Mouse (Mus musculus): ENCODE results near the gene Figla. TPM values are rescaled to one million over a fixed set of nuclear protein-coding genes. Genes with fewer than 3 reads are reported as not detected.

Figla gene
- 0.99 and 1.6 TPM in 2 replicates for polyA plus RNA-seq (2012; rRNA removed)

DNA sequence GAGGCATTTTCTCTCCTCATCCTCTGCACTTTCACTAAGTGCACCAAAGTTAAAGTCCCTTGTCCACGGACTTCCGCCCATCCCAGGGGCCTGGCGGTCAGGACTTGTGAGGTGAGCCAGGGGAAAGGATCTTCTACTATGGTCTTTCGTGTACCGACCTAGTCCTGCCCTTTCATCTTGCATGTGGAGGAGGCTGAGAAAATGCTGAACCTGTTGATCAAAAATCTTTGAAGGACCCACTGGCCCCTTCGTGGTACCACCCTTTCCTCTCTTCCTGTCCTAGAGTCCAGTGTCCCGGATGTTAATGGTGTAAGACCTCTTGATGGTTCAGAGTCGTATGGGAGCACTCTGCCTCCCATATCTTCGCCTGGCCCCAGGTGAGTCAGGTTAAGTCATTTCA, at the start of gene Figla:
Gene Figla, plus strand, starts transcription at position 301 of the 400 bp plus-strand sequence.
- Histone ChIP-seq H3K27me3 (ENCODE audit: control insufficient read depth, insufficient read depth, low read length) (no peaks in the 10 kb centered on the region), H3K36me3 (ENCODE audit: control insufficient read depth, insufficient read depth, low read length) (no peaks in the 10 kb centered on the region), H3K4me3 (ENCODE audit: control insufficient read depth, low read depth, low read length) (peak within 1 kb of the TSS; percentile 83), H3K27ac (ENCODE audit: control insufficient read depth, insufficient read depth, low read depth, low read length) (peak within 1 kb of the TSS; percentile 23; the same call in 1 of the 2 replicates), H3K4me1 (ENCODE audit: control insufficient read depth, insufficient read depth, low read length) (peaks cover 10% of the 10 kb centered on the region)
- TF ChIP-seq POLR2A (IDR thresholded peaks at IDR 0.05; ENCODE audit: control insufficient read depth, low read depth, low read length), result no peak
- no peak for TF ChIP-seq CTCF (IDR thresholded peaks at IDR 0.05; ENCODE audit: control insufficient read depth, insufficient read depth, insufficient replicate concordance, low read depth, low read length)

DNA sequence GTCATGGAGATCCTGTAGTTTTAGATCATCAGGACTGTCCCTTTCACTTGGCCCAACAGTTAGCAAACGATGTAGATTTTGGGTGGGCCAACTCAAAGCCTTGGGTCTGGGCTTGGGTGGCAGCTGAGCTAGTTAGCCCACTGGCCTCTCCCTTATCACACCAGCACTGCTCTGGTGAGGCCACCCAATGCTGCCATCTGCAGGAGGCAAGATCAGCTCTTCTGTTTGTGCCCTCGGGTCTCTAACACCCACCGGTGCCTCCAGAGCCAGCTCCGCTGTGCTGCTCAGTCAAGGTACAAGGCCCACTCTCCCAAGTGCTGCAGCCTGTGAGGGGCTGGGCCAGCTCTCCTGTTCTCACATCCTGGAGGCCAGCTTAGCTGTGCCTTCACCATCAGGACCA, 49.3 kb upstream of the Figla start:
- H3K36me3 ChIP-seq (ENCODE audit: control insufficient read depth, insufficient read depth, low read length), result no peaks in the 10 kb centered on the region
- no peaks in the 10 kb centered on the region for H3K27me3 ChIP-seq (ENCODE audit: control insufficient read depth, insufficient read depth, low read length)
- no peak overlapping the region for H3K4me3 ChIP-seq (ENCODE audit: control insufficient read depth, low read depth, low read length)
- no peaks in the 10 kb centered on the region for H3K4me1 ChIP-seq (ENCODE audit: control insufficient read depth, insufficient read depth, low read length)
- TF ChIP-seq CTCF (IDR thresholded peaks at IDR 0.05; ENCODE audit: control insufficient read depth, insufficient read depth, insufficient replicate concordance, low read depth, low read length) (no peak), POLR2A (IDR thresholded peaks at IDR 0.05; ENCODE audit: control insufficient read depth, low read depth, low read length) (no peak)
- no peak overlapping the region for H3K27ac ChIP-seq (ENCODE audit: control insufficient read depth, insufficient read depth, low read depth, low read length)

DNA sequence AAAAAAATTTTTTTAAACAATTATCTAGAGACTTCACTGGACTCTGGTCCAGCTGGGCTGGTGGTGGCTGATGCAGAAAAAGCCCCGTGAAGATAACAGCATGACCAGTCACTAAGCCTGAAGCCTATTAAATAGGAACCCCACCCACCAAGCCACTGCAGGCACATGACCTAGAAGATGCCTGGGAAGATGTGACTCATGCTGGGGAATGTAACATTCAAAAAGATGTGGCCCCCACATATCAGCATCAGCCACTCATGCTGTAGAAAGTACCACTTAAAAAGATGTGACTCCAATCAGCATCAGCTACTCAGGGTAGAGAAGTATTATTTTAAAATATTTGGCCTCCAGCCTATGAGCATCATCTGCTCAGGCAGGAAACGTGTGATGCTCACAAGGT, 46.1 kb upstream of the Figla start:
- H3K27me3 ChIP-seq (ENCODE audit: control insufficient read depth, insufficient read depth, low read length), result no peaks in the 10 kb centered on the region
- no peaks in the 10 kb centered on the region for H3K4me1 ChIP-seq (ENCODE audit: control insufficient read depth, insufficient read depth, low read length)
- H3K27ac ChIP-seq (ENCODE audit: control insufficient read depth, insufficient read depth, low read depth, low read length), result no peak overlapping the region
- no peak for TF ChIP-seq CTCF (IDR thresholded peaks at IDR 0.05; ENCODE audit: control insufficient read depth, insufficient read depth, insufficient replicate concordance, low read depth, low read length)
- TF ChIP-seq POLR2A (IDR thresholded peaks at IDR 0.05; ENCODE audit: control insufficient read depth, low read depth, low read length), result no peak
- H3K36me3 ChIP-seq (ENCODE audit: control insufficient read depth, insufficient read depth, low read length), result no peaks in the 10 kb centered on the region
- no peak overlapping the region for H3K4me3 ChIP-seq (ENCODE audit: control insufficient read depth, low read depth, low read length)

DNA sequence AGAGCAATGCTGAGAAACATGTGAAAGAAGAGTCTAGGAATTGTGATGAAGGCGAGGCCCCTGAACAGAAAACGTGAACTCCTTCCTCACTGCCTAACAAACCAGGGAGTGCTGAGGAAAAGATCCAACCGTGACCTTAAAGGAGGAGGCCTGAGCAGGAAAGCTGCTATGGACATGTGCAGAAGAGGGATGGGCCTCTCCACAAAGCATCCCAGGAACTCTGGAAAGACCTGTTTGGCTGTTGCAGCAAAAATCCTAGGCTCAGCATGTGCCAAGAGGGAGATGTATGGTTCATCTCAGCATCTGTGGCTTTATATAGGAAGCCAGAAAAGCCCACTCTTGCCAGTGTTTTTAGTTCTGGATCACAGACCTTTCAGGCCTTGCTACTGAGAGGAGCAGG, 43.3 kb upstream of the Figla start:
- Histone ChIP-seq H3K27me3 (ENCODE audit: control insufficient read depth, insufficient read depth, low read length) (no peaks in the 10 kb centered on the region), H3K27ac (ENCODE audit: control insufficient read depth, insufficient read depth, low read depth, low read length) (no peak overlapping the region), H3K4me3 (ENCODE audit: control insufficient read depth, low read depth, low read length) (no peak overlapping the region), H3K36me3 (ENCODE audit: control insufficient read depth, insufficient read depth, low read length) (no peaks in the 10 kb centered on the region), H3K4me1 (ENCODE audit: control insufficient read depth, insufficient read depth, low read length) (no peaks in the 10 kb centered on the region)
- TF ChIP-seq CTCF (IDR thresholded peaks at IDR 0.05; ENCODE audit: control insufficient read depth, insufficient read depth, insufficient replicate concordance, low read depth, low read length), result no peak
- no peak for TF ChIP-seq POLR2A (IDR thresholded peaks at IDR 0.05; ENCODE audit: control insufficient read depth, low read depth, low read length)

DNA sequence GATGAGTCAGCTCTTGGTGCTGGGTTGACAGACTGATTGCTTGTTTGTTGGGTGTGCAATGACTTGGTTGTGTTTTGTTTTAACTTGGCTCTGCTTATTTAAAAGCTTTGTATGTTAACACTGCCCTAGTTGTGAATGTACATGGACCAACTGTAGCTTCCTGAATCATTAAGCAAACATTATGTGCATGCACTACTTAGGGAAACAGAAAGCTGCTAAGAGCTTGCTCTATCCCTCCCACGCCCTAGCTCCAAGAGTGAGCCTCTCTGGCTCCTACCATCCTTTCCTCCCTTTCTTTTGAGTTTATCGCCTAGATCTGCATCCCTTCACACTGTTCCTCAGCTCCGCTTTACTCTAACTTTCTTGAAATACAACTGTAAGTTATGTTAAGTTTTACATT, 42.6 kb upstream of the Figla start:
- Histone ChIP-seq H3K27ac (ENCODE audit: control insufficient read depth, insufficient read depth, low read depth, low read length) (no peak overlapping the region), H3K4me3 (ENCODE audit: control insufficient read depth, low read depth, low read length) (no peak overlapping the region), H3K4me1 (ENCODE audit: control insufficient read depth, insufficient read depth, low read length) (no peaks in the 10 kb centered on the region), H3K36me3 (ENCODE audit: control insufficient read depth, insufficient read depth, low read length) (no peaks in the 10 kb centered on the region), H3K27me3 (ENCODE audit: control insufficient read depth, insufficient read depth, low read length) (no peaks in the 10 kb centered on the region)
- TF ChIP-seq POLR2A (IDR thresholded peaks at IDR 0.05; ENCODE audit: control insufficient read depth, low read depth, low read length) (no peak), CTCF (IDR thresholded peaks at IDR 0.05; ENCODE audit: control insufficient read depth, insufficient read depth, insufficient replicate concordance, low read depth, low read length) (no peak)

DNA sequence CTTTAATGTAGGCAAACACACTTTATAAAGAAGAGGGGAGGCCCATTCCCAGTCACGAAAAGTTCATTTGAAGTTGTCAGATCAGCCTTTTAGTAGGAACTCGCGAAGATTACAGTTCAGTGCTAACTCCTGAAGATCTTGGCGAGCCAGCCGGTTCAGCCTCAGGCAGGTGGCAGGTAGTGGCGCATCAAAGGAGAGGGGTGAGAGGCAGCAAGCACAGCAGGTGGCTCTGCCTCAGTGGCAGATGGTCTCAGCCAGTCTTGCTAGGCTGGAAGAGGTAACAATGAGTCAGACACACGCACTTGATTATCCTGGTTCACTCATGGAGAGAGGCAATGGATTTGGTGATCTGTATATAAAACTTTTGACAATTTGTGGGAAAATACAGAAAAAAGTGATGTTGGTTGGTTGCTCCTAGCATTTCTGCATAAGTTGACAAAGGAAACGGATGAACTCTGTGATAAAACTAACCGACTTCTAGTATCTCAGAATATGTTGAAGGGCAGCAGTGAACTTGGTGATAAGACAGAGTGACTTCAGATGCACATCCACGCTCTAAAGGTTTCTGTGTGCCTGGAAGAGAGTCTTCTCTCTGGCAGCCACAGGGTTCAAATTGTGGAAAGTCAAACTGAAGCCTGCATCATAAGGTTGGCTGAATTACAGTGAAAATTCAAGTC, 40.9 kb upstream of the Figla start:
- no peak for TF ChIP-seq POLR2A (IDR thresholded peaks at IDR 0.05; ENCODE audit: control insufficient read depth, low read depth, low read length)
- no peak for TF ChIP-seq CTCF (IDR thresholded peaks at IDR 0.05; ENCODE audit: control insufficient read depth, insufficient read depth, insufficient replicate concordance, low read depth, low read length)
- H3K4me3 ChIP-seq (ENCODE audit: control insufficient read depth, low read depth, low read length), result no peak overlapping the region
- H3K36me3 ChIP-seq (ENCODE audit: control insufficient read depth, insufficient read depth, low read length), result no peaks in the 10 kb centered on the region
- no peak overlapping the region for H3K27ac ChIP-seq (ENCODE audit: control insufficient read depth, insufficient read depth, low read depth, low read length)
- H3K4me1 ChIP-seq (ENCODE audit: control insufficient read depth, insufficient read depth, low read length), result no peaks in the 10 kb centered on the region
- H3K27me3 ChIP-seq (ENCODE audit: control insufficient read depth, insufficient read depth, low read length), result no peaks in the 10 kb centered on the region

DNA sequence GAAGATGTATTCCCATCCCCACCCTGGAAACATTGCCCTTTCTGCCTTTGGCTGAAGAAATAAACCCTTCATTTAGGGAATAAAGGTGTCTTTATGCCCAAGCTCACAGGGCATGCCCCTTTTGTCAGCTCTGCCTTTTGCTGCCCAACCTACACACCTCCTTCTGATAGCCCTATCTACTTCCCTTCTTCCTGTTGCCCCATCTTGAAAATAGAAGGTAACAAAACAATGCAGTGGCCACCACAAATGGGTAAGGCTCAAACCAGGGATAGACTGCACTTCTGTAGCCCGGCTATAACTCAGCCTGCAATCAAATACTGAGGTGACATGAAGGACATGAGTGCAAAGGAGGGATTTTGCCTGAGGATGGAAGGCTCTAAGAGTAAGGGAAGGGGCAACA, 40.2 kb upstream of the Figla start:
- H3K4me1 ChIP-seq (ENCODE audit: control insufficient read depth, insufficient read depth, low read length), result no peaks in the 10 kb centered on the region
- H3K4me3 ChIP-seq (ENCODE audit: control insufficient read depth, low read depth, low read length), result no peak overlapping the region
- H3K27me3 ChIP-seq (ENCODE audit: control insufficient read depth, insufficient read depth, low read length), result no peaks in the 10 kb centered on the region
- H3K27ac ChIP-seq (ENCODE audit: control insufficient read depth, insufficient read depth, low read depth, low read length), result no peak overlapping the region
- no peaks in the 10 kb centered on the region for H3K36me3 ChIP-seq (ENCODE audit: control insufficient read depth, insufficient read depth, low read length)
- TF ChIP-seq CTCF (IDR thresholded peaks at IDR 0.05; ENCODE audit: control insufficient read depth, insufficient read depth, insufficient replicate concordance, low read depth, low read length), result no peak
- no peak for TF ChIP-seq POLR2A (IDR thresholded peaks at IDR 0.05; ENCODE audit: control insufficient read depth, low read depth, low read length)

All from testis, adult 2 months (tissue).